Mouse (Mus musculus) lung, embryonic 15.5 days (tissue): ENCODE results near the gene Gzmd. TPM values are rescaled to one million over a fixed set of nuclear protein-coding genes. Genes with fewer than 3 reads are reported as not detected.
"Not testable (repeated sequence)": the region's sequence is repeated elsewhere in the genome, so short reads cannot be mapped to it uniquely, and the experiment has no call there.

Source experiments
- ATAC-seq: fragments of 200-750 bp; cut with Nextera tagmentation; 2 replicates; pipeline ENCODE4 v1.8.0; 2017; ENCODE audit warnings: moderate number of reproducible peaks, borderline replicate concordance; ENCODE audit not compliant: low FRiP score, low TSS enrichment; ENCODE audit errors: extremely low read depth
- H3K27ac ChIP-seq: fragments of 300-500 bp; sonication (generic); 2 replicates; pipeline ENCODE4 v1.5.1; 2015; ENCODE audit warnings: moderate library complexity, mild to moderate bottlenecking, inconsistent platforms
- H3K27me3 ChIP-seq: fragments of 300-500 bp; sonication (generic); 2 replicates; pipeline ENCODE4 v1.6.1; 2015; ENCODE audit warnings: inconsistent platforms
- H3K36me3 ChIP-seq: fragments of 300-500 bp; sonication (generic); 2 replicates; pipeline ENCODE4 v1.6.1; 2015; ENCODE audit warnings: inconsistent platforms
- H3K4me1 ChIP-seq: fragments of 300-500 bp; sonication (generic); 2 replicates; pipeline ENCODE4 v1.6.1; 2015; ENCODE audit warnings: inconsistent platforms
- H3K4me2 ChIP-seq: fragments of 300-500 bp; sonication (generic); 2 replicates; pipeline ENCODE4 v1.6.1; 2015; ENCODE audit warnings: inconsistent platforms, mild to moderate bottlenecking, moderate library complexity
- H3K4me3 ChIP-seq: fragments of 300-500 bp; sonication (generic); 2 replicates; pipeline ENCODE4 v1.5.1; 2015; ENCODE audit warnings: mild to moderate bottlenecking, inconsistent platforms
- H3K9ac ChIP-seq: fragments of 300-500 bp; sonication (generic); 2 replicates; pipeline ENCODE4 v1.6.1; 2015; ENCODE audit warnings: inconsistent platforms
- H3K9me3 ChIP-seq: fragments of 300-500 bp; sonication (generic); 2 replicates; pipeline ENCODE4 v1.6.1; 2016; ENCODE audit warnings: inconsistent platforms
- WGBS: fragments of 180-500 bp; shearing (Covaris S2); methylation state at CpG from one replicate; pipeline ENCODE4 v1.1.7; 2015; 5-methylcytosine and 5-hydroxymethylcytosine counted together
- polyA plus RNA-seq: library from polyadenylated mRNA; unstranded; fragments of >200 nt; fragmentation: Nextera tagmentation; extraction: Ambion mirVana; gene quantifications from 2 replicates; pipeline ENCODE4 v1.2.1, GENCODE M21; 2015

Gene Gzmd
- polyA plus RNA-seq, 1 experiment from 2014 or later: not detected

- not testable (repeated sequence) for ATAC-seq, H3K9me3 ChIP-seq, H3K4me3 ChIP-seq, H3K36me3 ChIP-seq, H3K9ac ChIP-seq, H3K4me1 ChIP-seq, H3K27ac ChIP-seq, H3K27me3 ChIP-seq, H3K4me2 ChIP-seq
- 87% methylated on average over 33 of the region's 33 CpGs for WGBS
Measured at GRCm38 (mm10) chr14:56115531-56116310, 16.7 kb downstream of the Gzmd start.

GRCm38 (mm10) chr14:56105447-56106180 lies 26.8 kb downstream of the Gzmd start:
- no peak overlapping the region for H3K4me2 ChIP-seq
- WGBS: 75% methylated on average over 13 of the region's 13 CpGs
- no peak for ATAC-seq
- H3K4me1 ChIP-seq: no peaks in the 10 kb centered on the region
- H3K9ac ChIP-seq: no peak overlapping the region
- no peaks in the 10 kb centered on the region for H3K36me3 ChIP-seq
- H3K9me3 ChIP-seq: no peaks in the 10 kb centered on the region
- H3K27ac ChIP-seq: no peak overlapping the region
- H3K27me3 ChIP-seq: no peaks in the 10 kb centered on the region
- no peak overlapping the region for H3K4me3 ChIP-seq

- H3K4me1 ChIP-seq: no peaks in the 10 kb centered on the region
- H3K36me3 ChIP-seq: no peaks in the 10 kb centered on the region
- H3K4me2 ChIP-seq: no peak overlapping the region
- H3K9me3 ChIP-seq: no peaks in the 10 kb centered on the region
- WGBS: 70% methylated on average over 5 of the region's 5 CpGs
- no peak overlapping the region for H3K4me3 ChIP-seq
- no peak for ATAC-seq
- no peaks in the 10 kb centered on the region for H3K27me3 ChIP-seq
- H3K9ac ChIP-seq: no peak overlapping the region
- H3K27ac ChIP-seq: no peak overlapping the region
Measured at GRCm38 (mm10) chr14:56105016-56105415, 27.4 kb downstream of the Gzmd start.

GRCm38 (mm10) chr14:56103452-56103851 lies 29.0 kb downstream of the Gzmd start:
- H3K36me3 ChIP-seq: no peaks in the 10 kb centered on the region
- no peaks in the 10 kb centered on the region for H3K4me1 ChIP-seq
- no peak overlapping the region for H3K27ac ChIP-seq
- H3K9ac ChIP-seq: no peak overlapping the region
- H3K4me2 ChIP-seq: no peak overlapping the region
- no peak for ATAC-seq
- 53% methylated on average over 3 of the region's 3 CpGs for WGBS
- H3K9me3 ChIP-seq: no peaks in the 10 kb centered on the region
- H3K4me3 ChIP-seq: no peak overlapping the region
- no peaks in the 10 kb centered on the region for H3K27me3 ChIP-seq

GRCm38 (mm10) chr14:56102386-56102785 lies 30.0 kb downstream of the Gzmd start, which contains the start of gene Ctsg:
Gene Ctsg, minus strand, starts transcription at chr14:56102574.
- Histone ChIP-seq H3K36me3 (no peaks in the 10 kb centered on the region), H3K4me1 (no peaks in the 10 kb centered on the region), H3K9ac (no peak within 1 kb of the TSS), H3K4me3 (no peak within 1 kb of the TSS), H3K9me3 (no peaks in the 10 kb centered on the region), H3K4me2 (no peak within 1 kb of the TSS), H3K27ac (no peak within 1 kb of the TSS), H3K27me3 (no peaks in the 10 kb centered on the region)
- 61% methylated on average over 10 of the region's 10 CpGs for WGBS
- no peak for ATAC-seq

- no peak overlapping the region for H3K9ac ChIP-seq
- no peak overlapping the region for H3K4me2 ChIP-seq
- H3K9me3 ChIP-seq: no peaks in the 10 kb centered on the region
- no peaks in the 10 kb centered on the region for H3K4me1 ChIP-seq
- no peak overlapping the region for H3K4me3 ChIP-seq
- H3K27me3 ChIP-seq: no peaks in the 10 kb centered on the region
- H3K27ac ChIP-seq: no peak overlapping the region
- no peak for ATAC-seq
- H3K36me3 ChIP-seq: no peaks in the 10 kb centered on the region
- WGBS: 74% methylated on average over 4 of the region's 4 CpGs
Measured at GRCm38 (mm10) chr14:56098940-56099339, 33.5 kb downstream of the Gzmd start.

- Histone ChIP-seq H3K27ac (no peak overlapping the region), H3K36me3 (no peaks in the 10 kb centered on the region), H3K27me3 (no peaks in the 10 kb centered on the region), H3K4me1 (no peaks in the 10 kb centered on the region), H3K4me2 (no peak overlapping the region), H3K4me3 (no peak overlapping the region), H3K9ac (no peak overlapping the region), H3K9me3 (no peaks in the 10 kb centered on the region)
- WGBS: 72% methylated on average over 1 of the region's 1 CpGs
- ATAC-seq: no peak
Measured at GRCm38 (mm10) chr14:56097597-56097996, 34.8 kb downstream of the Gzmd start.

GRCm38 (mm10) chr14:56093353-56093752 lies 39.1 kb downstream of the Gzmd start:
- Histone ChIP-seq H3K27me3 (no peaks in the 10 kb centered on the region), H3K36me3 (no peaks in the 10 kb centered on the region), H3K4me3 (no peak overlapping the region), H3K9ac (no peak overlapping the region), H3K4me2 (no peak overlapping the region), H3K4me1 (no peaks in the 10 kb centered on the region), H3K27ac (no peak overlapping the region), H3K9me3 (no peaks in the 10 kb centered on the region)
- ATAC-seq: no peak
- 61% methylated on average over 2 of the region's 2 CpGs for WGBS

- Histone ChIP-seq H3K4me2 (no peak overlapping the region), H3K9ac (no peak overlapping the region), H3K4me3 (no peak overlapping the region), H3K9me3 (no peaks in the 10 kb centered on the region), H3K36me3 (no peaks in the 10 kb centered on the region), H3K27ac (no peak overlapping the region), H3K4me1 (no peaks in the 10 kb centered on the region), H3K27me3 (no peaks in the 10 kb centered on the region)
- 61% methylated on average over 3 of the region's 3 CpGs for WGBS
- ATAC-seq: no peak
Measured at GRCm38 (mm10) chr14:56086711-56087110, 45.7 kb downstream of the Gzmd start.

- WGBS: 98% methylated on average over 2 of the region's 2 CpGs
- Histone ChIP-seq H3K4me3 (no peak within 1 kb of the TSS), H3K9me3 (no peaks in the 10 kb centered on the region), H3K9ac (no peak within 1 kb of the TSS), H3K36me3 (no peaks in the 10 kb centered on the region), H3K27ac (no peak within 1 kb of the TSS), H3K4me2 (no peak within 1 kb of the TSS), H3K4me1 (no peaks in the 10 kb centered on the region), H3K27me3 (no peaks in the 10 kb centered on the region)
- ATAC-seq: no peak
Measured at GRCm38 (mm10) chr14:56085167-56085566, 47.2 kb downstream of the Gzmd start, which contains the start of gene Mcpt8. Gene Mcpt8, minus strand, starts transcription at chr14:56085273.

GRCm38 (mm10) chr14:56082016-56082415 lies 50.4 kb downstream of the Gzmd start:
- H3K4me1 ChIP-seq: no peaks in the 10 kb centered on the region
- H3K9ac ChIP-seq: no peak overlapping the region
- no peak for ATAC-seq
- no peaks in the 10 kb centered on the region for H3K36me3 ChIP-seq
- no peaks in the 10 kb centered on the region for H3K9me3 ChIP-seq
- no peaks in the 10 kb centered on the region for H3K27me3 ChIP-seq
- WGBS: 83% methylated on average over 4 of the region's 4 CpGs
- H3K4me3 ChIP-seq: no peak overlapping the region
- H3K27ac ChIP-seq: no peak overlapping the region
- no peak overlapping the region for H3K4me2 ChIP-seq
